Mouse (Mus musculus): ENCODE measurements around the gene Scgb1c1. TPM values are rescaled to one million over a fixed set of nuclear protein-coding genes. Genes with fewer than 3 reads are reported as not detected.

Gene Scgb1c1
- not detected for polyA plus RNA-seq (2017; shearing (Covaris generic))

GRCm38 (mm10) chr7:140844905-140845665, at the start of gene Scgb1c1:
Gene Scgb1c1 (plus strand): TSS chr7:140845547.

DNA sequence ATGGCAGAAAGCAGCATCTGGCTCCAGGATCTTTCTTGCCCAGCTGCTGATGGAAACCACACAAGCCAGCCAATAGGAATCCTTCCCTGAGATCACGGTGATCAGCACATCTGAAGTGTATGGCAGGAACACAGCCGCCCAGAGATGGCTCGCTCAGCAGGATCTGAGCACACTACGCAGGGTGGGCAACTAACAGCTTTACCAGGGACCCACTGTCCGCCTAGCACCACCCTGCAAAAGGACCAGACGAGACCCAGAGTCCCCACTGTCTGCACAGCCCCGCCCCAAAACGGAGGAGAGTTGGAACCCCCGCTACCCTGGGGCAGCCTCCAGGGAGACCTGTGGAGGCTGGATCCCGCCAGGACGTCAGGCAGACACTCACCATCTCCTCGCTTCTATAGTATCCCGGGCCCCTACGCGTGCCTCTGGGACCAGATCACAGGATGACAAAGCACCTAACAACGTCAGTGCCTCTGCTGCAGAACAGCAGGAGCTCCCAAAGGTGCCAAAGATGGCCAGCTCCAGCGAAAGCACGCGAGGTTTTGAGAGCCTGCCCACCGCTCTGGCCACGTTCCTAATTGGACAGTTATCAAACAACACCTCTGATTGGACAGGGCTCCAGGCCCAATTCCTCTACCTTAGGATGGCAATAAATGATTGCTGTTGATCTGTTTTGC, 23.6 kb upstream of the Scgb1c1 start, which contains the start of gene Zfp941:
Gene Zfp941 (minus strand): TSS at position 526 of the 677 bp plus-strand sequence.

DNA sequence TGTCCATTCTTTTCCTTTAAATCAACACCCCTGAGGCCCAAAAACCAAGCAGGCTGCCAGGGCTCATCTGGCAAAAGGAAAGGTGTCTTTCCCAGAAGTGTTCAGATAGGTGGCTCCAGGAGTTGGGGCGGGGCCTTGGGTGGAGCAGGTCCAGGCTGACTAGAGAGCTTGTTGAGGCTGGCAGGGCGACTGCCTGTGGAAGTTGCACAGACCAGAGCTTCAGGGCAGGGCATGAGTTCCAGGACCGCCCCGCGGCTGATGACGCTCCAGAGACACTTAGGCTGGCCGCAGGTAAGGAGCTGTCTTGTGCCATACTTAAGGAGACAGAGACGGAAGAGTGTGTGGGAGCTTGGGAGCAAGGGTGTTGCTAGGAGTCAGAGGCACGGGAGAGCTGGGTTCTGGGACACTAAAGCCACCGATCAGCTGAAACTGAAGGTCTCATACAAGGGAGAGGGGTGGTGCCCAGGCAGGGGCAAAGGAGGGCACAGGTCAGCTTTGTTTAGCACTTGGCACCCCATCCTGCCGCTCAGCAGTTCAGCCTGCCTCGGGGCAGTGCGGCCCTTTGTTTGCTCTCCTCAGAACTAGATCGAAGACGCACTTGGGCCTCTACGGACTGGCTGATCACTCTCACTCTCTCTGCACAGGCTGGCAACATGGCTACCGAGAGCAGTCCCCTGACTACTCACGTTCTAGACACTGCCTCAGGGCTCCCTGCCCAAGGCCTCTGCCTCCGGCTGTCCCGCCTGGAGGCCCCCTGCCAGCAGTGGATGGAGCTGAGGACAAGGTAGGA, 10.2 kb upstream of the Scgb1c1 start, which contains the start of gene Urah:
Gene Urah (plus strand): TSS at position 51 of the 790 bp plus-strand sequence.

GRCm38 (mm10) chr7:140847755-140848580, 2.6 kb downstream of the Scgb1c1 start, which contains the start of gene Odf3:
Gene Odf3 (plus strand): TSS chr7:140847805.

GRCm38 (mm10) chr7:140855860-140856784, 10.8 kb downstream of the Scgb1c1 start, which contains the start of gene Gm45785:
Gene Gm45785 (minus strand): TSS chr7:140856331.

DNA sequence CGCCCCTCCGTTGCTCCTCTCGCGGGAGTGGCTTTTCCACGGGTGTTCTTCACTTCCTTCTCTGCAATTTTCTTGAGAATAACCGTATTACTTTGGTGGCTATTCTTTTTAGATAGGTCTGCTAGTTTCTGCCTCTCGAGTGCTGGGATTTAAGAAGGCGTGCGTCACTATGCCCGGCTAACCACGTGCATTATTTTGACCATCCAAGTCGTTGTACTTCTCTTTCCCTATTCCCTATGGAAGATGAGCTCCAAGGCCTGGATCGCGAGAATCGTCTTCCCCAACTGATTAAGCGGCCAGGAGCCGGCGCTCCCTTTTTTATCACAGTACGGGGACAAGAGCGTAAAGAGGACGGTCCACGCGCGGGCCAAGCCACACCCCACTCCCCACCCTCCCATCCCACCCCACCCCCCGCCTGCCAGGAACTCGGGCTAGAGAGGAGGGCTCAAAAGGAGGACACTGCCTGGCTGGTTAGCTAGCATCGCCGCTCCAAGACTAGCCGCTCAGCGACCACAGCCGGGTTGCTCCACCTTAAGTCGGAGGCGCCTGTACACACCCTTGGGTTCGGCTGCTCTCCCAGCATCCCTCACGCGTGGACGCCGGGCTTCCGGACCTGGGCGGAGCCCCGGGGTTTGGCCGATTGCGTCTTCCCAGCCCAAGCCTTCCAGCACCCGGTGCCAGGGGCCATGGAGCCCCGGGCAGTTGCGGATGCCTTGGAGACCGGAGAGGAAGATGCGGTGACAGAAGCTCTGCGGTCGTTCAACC, 11.6 kb downstream of the Scgb1c1 start, which contains the start of gene Ric8a:
Gene Ric8a (plus strand): TSS at position 173 of the 765 bp plus-strand sequence.

GRCm38 (mm10) chr7:140857550-140858505, 12.5 kb downstream of the Scgb1c1 start, which contains the start of gene Bet1l:
Gene Bet1l (minus strand): TSS chr7:140857577.

DNA sequence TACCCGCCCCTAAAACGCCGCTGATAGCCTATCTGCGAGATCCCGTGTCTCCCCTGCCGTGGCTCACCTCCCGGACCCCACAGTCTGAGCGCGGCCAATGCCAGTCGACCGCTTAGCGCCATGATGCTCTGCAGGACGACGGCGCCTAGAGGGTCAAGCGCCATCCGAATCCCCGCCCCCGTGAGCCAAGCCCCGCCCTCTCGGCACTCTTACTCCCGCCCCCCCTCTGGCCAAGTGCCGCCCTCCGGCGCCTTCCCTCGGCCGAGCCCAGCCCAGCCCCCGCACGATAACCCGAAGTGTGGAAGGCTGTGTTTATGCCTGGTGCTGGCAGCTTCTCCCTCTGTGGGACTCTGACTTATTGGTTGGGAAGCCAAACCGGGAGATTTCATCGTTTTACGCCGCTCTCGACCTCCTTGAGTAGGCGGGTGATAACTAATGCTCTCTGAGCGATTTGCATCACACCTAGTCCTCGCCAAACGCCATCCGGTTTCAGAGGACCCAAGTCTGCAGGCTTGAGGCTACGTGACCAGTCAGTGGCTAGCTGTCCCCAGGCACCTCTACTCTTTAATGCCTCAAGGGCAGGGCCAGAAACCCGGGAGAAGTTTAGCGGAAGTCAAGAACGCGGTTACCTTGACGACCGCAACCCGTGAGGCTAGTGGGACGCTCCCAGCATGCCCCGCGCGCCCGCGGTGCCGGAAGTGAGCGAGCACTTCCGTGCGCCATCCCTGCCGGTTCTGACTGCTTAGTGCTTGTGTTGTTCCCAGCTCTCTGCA, 36.5 kb downstream of the Scgb1c1 start, which contains the start of the genes Psmd13 and Sirt3:
Gene Psmd13 (plus strand): TSS at position 273 of the 773 bp plus-strand sequence.
Gene Sirt3 (minus strand): TSS at position 614 of the 773 bp plus-strand sequence.

Other genes with a start within 250 kb of the Scgb1c1 start
- not detected for gene Olfr46, start 244.3 kb upstream of the Scgb1c1 start, polyA plus RNA-seq (2017; shearing (Covaris generic))
- not detected for gene Olfr61, start 216.6 kb upstream of the Scgb1c1 start, polyA plus RNA-seq (2017; shearing (Covaris generic))
- gene Olfr53, start 199.1 kb upstream of the Scgb1c1 start, polyA plus RNA-seq (2017; shearing (Covaris generic)), result not detected
- gene Olfr539, start 185.6 kb upstream of the Scgb1c1 start, polyA plus RNA-seq (2017; shearing (Covaris generic)), result not detected
- gene Olfr45, start 163.6 kb upstream of the Scgb1c1 start, polyA plus RNA-seq (2017; shearing (Covaris generic)), result 0.09 TPM
- not detected for gene Olfr541, start 148.3 kb upstream of the Scgb1c1 start, polyA plus RNA-seq (2017; shearing (Covaris generic))
- not detected for gene Cyp2e1, start 81.8 kb upstream of the Scgb1c1 start, polyA plus RNA-seq (2017; shearing (Covaris generic))
- 0.18 TPM for gene Syce1, start 57.7 kb upstream of the Scgb1c1 start, polyA plus RNA-seq (2017; shearing (Covaris generic))
- gene Zfp941, start 23.4 kb upstream of the Scgb1c1 start, polyA plus RNA-seq (2017; shearing (Covaris generic)), result 0.23 TPM
- gene Urah, start 10.5 kb upstream of the Scgb1c1 start, polyA plus RNA-seq (2017; shearing (Covaris generic)), result not detected
- gene Odf3, start 2.3 kb downstream of the Scgb1c1 start, polyA plus RNA-seq (2017; shearing (Covaris generic)), result not detected
- not detected for gene Gm45785, start 10.8 kb downstream of the Scgb1c1 start, polyA plus RNA-seq (2017; shearing (Covaris generic))
- 138 TPM for gene Ric8a, start 11.4 kb downstream of the Scgb1c1 start, polyA plus RNA-seq (2017; shearing (Covaris generic))
- 52.1 TPM for gene Bet1l, start 12.0 kb downstream of the Scgb1c1 start, polyA plus RNA-seq (2017; shearing (Covaris generic))
- 226 TPM for gene Psmd13, start 36.4 kb downstream of the Scgb1c1 start, polyA plus RNA-seq (2017; shearing (Covaris generic))
- 10.2 TPM for gene Sirt3, start 36.8 kb downstream of the Scgb1c1 start, polyA plus RNA-seq (2017; shearing (Covaris generic))
- gene Cox8b, start 54.9 kb downstream of the Scgb1c1 start, polyA plus RNA-seq (2017; shearing (Covaris generic)), result not detected
- gene Nlrp6, start 75.4 kb downstream of the Scgb1c1 start, polyA plus RNA-seq (2017; shearing (Covaris generic)), result not detected
- 39.5 TPM for gene Pgghg, start 95.8 kb downstream of the Scgb1c1 start, polyA plus RNA-seq (2017; shearing (Covaris generic))
- gene Ifitm5, start 104.7 kb downstream of the Scgb1c1 start, polyA plus RNA-seq (2017; shearing (Covaris generic)), result 0.73 TPM
- not detected for gene Gm45717, start 110.4 kb downstream of the Scgb1c1 start, polyA plus RNA-seq (2017; shearing (Covaris generic))
- 27.5 TPM for gene Ifitm2, start 110.4 kb downstream of the Scgb1c1 start, polyA plus RNA-seq (2017; shearing (Covaris generic))
- not detected for gene Ifitm1, start 121.7 kb downstream of the Scgb1c1 start, polyA plus RNA-seq (2017; shearing (Covaris generic))
- 16.4 TPM for gene Ifitm3, start 165.2 kb downstream of the Scgb1c1 start, polyA plus RNA-seq (2017; shearing (Covaris generic))
- gene Ifitm6, start 172.4 kb downstream of the Scgb1c1 start, polyA plus RNA-seq (2017; shearing (Covaris generic)), result not detected
- not detected for gene Gm17387, start 183.6 kb downstream of the Scgb1c1 start, polyA plus RNA-seq (2017; shearing (Covaris generic))
- 13.8 TPM for gene B4galnt4, start 215.6 kb downstream of the Scgb1c1 start, polyA plus RNA-seq (2017; shearing (Covaris generic))
- 330 TPM for gene Pkp3, start 232.7 kb downstream of the Scgb1c1 start, polyA plus RNA-seq (2017; shearing (Covaris generic))